Mouse (Mus musculus): ENCODE measurements at regions not wholly inside any gene's neighbourhood (a gene's known extent, or its start where the extent isn't known, plus 50 kb on each side); places are given as distances from the start of the nearest gene placed in this dataset.

DNA sequence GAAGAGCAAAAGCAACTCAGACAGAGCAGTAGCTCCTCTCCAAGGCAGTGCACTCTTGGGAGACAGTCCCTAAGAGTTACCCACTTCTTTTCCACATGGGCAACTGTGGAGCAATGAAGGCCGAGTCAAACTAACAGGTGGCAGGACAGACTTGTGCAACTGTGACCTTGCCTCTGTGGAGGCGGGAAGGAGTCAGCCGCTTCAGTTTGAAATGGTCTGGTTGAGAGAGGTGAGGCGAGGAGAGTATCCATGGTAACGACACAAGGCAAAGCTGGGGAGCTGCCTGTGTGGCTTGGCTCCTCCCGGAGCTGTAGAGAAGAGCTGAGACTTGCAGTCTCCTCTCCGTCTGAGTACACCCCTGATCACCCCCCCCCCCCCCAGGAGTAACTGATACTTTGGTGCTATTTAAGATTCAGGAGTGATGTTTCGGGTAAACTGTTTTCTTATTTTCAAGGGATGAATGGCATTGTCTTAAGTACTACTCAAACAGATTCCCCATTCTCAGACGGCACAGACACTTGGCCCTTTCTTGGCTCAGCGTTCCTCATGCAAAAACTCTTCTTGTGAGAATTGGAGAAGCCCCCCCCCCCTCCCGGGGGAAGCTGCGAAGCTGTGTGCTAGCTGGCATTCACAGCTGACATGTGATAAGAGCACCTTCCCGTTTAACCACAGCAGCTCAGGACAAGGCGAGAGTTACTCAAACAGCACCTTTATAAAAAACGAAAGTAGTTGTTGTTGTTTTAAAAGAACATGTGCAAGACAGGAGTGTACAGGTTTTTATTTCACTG lies 54.9 kb upstream of the Chst1 start:
- intact Hi-C loops (cut with DNase I): no loop called here
- DNase-seq: no peak

DNA sequence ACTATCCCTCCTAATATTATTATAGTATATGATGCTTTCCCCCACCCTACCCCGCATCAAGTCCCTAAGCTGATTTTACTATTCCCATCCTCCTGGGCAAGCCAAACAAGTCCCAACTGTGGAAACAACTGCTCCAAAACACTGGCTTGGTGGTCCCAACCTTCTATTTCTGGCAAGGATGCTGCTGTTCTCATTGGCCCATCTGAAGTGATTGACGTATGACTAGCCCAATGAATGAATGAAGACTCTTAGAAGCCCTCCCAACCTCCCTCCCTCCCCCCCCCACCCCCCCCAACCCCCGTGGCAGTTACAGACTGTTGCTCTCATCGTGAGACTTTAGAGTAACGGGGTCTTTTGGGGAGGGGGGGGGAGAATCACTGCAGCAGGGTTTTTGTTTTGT lies 58.7 kb upstream of the Chst1 start:
- intact Hi-C loops (cut with DNase I): no loop called here
- no peak for DNase-seq

DNA sequence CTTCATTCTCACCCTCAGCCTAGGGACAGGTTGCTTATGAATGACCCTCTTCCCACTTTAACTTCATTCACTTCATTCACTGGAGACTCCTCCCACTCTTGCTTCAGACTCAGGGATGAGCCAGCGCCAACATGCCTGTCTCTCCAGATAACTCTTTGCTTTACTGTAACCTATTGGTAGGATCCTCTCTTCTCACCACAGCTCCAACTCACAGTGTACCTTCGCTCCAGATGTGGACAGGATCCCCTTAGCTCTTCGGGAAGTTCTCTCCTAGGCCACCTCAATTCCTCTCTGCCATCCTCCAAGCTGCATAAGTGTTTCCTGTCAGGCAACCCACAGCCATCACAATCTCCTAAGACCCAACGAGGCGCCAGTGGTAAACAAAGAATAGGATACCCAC lies 67.5 kb upstream of the Chst1 start:
- no peak for DNase-seq
- intact Hi-C loops (cut with DNase I): no loop called here

DNA sequence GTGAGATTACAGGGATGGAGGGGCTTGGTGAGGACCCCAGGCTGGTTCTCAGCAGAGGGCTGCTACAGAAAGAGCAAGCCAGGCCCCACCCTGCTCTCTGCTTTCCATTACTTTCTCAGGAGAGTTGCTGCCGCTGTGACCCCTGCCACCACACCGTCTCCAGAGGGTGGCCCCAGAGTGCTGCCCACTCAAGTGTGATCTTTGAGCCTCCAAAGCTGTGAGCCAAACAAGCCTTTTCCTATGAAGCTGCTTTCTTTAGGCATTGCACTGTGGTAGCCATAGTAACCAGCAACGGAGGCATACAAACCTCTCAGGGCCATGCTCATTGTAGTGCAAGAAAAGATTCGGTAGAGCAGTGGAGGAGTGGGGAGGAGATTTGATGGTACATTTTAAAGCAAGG lies 68.8 kb upstream of the Chst1 start:
- intact Hi-C loops (cut with DNase I): no loop called here
- no peak for DNase-seq

DNA sequence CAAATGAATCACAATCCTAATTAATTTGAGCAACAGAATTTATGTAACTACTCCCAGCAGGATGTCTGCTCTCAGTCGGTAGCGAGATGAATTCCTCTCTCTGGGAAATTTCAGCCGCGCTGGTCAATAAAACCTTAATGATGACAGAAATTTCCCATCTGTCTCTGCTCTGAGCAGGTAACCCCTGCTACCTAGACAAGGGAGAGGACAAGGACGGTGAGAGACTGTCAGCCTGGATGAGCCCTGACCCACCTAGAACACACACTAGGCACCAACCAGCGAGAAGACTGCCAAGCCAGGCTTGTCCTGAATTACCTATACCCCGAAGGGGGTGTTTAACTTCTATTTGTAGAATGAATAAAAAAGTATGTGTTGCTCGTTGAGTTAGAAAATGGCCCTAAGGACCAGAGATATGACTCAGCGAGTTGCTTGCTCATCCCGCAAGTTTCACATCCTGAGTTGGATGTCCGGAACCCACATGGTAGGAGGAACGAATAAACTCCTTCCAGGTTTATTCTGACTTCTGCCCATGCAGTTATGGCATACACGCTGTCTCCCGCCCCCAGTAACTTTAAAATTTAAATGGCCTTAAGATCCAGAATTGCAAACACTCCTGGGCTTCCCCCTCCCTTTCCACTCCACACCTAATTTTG lies 69.5 kb upstream of the Slc35c1 start:
- no peak for DNase-seq

DNA sequence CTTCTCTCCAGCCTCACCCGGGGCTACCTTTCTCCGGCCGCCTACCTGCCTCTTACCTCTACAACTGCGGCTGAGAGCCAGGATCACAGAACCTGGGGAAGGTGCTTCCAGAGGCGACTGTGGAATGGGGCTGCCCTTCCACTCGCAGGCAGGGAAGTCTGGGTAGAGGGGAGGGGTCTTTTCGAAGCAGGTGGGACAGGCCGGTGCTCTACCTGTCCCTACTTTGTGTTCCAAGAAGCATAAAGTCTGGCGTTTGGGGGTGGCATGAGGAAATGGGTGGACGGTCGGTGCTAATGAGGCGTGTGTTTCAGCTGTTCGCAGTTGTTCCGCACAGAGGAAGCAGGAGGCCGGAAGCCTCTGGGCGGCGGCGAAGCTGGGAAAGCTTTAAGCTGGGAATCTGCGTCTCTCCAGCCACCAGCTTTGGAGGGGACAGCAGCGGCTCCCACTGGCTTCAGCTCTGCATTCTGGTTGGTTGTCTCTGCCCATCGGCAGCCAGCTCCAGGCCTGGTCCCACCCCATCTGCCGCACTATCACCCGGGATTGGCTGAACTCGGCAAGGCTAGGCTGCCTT lies 68.8 kb upstream of the Slc35c1 start:
- peak; percentile 88 for DNase-seq
- intact Hi-C loops (cut with DNase I): no loop called here

More for the DNA sequence above, 69.5 kb upstream of the Slc35c1 start:
- intact Hi-C loops (cut with DNase I): no loop called here

DNA sequence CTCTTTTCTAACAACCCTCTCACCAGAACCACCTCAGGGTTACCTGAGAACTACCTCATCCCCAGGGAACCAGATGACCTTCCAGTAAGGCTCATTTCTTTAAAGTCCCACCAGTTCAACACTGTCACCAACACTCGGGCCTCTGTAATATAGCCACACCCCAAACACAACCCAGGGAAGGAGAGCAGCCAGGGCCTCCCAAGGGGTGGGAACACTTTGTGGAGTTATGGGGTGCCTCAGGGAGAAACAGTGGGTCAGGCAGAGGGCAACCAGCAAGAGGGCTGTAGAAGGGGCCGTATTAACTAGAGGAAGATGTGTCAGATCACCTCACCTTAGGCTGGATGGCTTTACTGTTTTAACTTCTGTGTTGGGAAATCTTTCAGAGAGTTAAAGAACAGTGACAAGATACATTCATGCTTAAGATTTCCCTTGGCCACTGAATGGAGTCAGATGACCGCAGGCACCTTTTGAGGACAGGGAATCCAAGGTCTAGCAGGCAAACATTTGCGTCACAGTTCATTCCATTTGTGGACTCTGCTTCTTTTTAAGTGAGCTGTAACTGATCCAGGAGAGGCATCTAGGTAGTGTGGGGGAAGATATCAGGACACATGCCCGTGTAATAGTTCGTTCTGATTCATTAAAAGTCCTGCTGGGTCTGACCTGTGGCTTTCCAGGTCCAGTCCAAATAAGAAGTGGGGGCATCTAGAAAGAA lies 67.9 kb upstream of the Slc35c1 start:
- intact Hi-C loops (cut with DNase I): no loop called here
- no peak for DNase-seq

DNA sequence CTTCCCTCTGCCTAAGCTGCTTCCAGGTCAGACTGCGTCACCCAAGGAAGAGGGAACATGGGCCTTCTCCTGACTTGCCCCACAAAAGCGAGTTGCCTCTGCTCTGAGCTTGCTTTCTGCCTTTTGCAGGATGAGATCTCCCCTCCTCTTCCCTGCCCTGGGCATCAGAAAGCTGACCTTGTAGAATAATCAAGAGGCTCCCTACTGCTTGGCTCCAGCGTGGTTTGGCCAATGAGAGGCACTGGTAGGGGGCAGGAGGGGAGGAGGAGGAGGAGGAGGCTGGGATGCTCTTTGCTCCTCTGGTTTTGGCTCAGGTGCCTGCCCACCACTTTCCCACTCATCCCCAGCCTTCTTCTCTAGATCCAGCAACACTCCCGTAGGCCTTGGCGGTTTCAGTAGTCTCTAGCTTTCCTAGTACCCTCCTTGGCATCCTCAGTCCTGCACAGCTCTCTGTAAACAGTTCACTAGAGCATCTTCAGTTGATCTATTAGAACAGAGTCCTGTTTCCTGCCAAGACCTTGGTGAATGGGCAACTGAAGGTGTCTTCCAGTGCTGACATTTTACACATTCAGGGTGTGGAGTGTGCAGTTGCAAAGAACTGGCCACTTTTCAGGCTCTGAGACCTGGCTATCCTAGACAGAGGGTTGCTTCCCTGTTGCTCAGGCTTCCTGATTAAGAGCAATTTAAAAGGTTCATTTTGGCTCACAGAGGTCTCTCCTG lies 66.5 kb upstream of the Slc35c1 start:
- intact Hi-C loops (cut with DNase I): no loop called here
- no peak for DNase-seq

DNA sequence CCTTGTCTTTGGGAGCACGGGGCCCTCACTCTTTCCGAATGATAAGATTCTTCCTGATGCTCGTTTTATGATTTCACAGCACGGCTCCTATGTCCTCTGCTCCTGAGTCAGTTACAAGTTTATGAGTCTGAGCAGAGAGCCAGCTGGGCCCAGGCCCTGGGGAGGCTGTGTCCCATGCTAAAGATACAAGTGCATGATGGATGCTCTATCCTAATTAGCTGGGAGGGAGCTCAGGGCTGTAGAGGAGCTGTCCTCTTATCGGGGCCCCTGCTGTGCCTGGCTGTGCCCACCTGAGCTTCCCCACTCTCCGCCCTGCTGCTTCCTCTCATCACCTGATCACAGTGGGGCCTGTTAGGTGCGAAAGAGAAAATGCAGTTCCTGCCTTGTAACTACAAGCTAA lies 65.3 kb upstream of the Slc35c1 start:
- intact Hi-C loops (cut with DNase I): no loop called here
- DNase-seq: no peak

DNA sequence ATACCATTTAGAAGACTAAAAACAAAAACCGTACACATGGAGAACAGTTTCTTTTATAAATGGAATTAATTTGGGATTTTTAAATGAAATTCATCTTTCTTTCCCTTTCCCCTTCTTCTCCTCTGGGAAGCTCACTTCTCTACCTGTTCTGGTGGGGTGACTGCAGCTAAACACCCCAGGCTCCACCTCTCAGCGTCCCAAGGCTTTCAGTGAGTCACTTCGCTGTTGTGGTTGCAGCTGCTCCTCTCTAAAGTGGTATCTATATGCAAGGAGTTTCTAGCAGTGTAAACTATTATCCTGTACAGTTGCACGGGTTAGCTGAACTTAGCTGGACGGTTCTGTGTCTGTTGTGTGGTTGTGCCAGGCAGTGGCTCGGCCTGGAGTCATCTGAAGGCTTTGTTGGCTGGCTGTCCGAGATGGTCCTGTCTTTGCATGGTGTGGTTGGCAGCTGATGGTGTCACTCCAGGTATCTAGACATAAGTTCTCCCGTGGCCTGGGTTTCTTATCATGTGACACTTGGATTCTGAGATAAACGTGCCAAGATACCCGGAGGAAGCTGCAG lies 64.8 kb upstream of the Slc35c1 start:
- no peak for DNase-seq
- intact Hi-C loops (cut with DNase I): no loop called here

DNA sequence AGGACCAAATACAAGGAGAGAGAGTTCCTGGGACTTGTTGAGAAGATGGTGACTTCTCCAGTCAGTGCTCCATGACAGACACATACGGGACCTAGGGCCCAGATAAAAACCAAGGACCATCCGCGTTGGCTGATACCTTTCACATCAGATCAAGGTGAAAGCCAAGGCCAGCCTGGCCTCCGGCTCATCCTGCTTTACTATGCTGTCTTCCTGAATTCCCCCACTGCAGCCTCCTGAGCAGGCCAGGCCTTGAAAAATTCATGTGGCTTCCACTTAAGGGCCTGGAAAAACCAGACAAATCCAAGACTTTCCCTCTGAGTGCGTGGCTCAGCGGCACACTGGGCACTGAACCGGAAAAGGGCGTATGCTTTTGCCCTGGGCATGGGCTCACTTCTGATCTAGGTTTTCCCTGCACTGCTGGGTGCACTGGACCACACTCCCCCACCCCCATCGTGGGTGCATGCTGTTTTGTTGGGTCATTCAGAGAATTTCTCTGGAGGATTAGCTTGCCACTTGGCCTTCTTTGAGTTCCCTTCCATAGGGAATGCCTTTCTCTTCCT lies 64.1 kb upstream of the Slc35c1 start:
- intact Hi-C loops (cut with DNase I): no loop called here
- no peak for DNase-seq

DNA sequence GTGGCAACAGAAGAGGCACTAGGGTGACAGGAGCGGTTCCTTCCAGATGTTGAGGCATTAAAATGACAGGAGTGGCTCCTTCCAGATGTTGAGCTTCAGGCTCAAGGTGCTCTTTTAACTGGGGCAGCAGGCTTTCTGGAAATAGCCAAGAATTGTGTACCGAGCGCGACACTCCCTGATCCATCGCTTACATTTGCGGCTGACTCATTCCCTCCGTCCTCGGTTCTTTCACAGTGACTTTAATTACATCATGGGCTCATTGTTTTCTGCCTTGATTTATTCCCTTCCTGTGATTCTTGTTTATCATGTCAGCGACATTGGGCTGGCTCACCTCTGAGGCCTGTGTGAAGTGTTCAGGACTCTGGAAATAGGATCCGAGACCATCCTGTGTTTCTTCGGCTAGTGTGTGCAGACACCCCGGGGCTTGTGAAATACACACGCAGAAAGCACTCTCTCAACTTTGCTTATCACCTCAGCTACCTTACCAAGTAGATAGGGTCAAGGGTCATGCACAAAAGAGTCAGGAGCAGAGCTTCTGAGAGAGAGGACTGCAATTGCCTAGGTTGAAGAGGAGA lies 63.1 kb upstream of the Slc35c1 start:
- intact Hi-C loops (cut with DNase I): no loop called here
- DNase-seq: no peak

DNA sequence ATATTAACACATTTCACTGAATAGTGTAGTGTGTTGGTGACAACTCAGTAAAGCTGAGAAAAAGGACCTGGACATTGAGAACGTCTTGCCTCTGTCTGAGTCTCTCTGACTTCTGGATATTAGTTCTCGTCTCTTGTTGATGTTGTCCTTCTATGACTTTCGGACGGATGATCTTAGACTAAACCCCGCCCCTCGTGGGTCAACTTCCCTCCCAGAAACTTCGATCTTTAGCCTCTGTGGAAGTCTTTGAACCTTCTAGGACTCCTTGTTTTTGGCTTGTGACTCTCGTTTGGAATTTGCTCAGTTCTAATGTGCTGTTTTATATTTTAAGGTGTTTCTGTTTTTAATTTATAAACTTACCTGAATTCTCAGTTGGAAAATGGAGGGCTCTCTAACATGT lies 61.2 kb upstream of the Slc35c1 start:
- no peak for DNase-seq
- intact Hi-C loops (cut with DNase I): no loop called here

DNA sequence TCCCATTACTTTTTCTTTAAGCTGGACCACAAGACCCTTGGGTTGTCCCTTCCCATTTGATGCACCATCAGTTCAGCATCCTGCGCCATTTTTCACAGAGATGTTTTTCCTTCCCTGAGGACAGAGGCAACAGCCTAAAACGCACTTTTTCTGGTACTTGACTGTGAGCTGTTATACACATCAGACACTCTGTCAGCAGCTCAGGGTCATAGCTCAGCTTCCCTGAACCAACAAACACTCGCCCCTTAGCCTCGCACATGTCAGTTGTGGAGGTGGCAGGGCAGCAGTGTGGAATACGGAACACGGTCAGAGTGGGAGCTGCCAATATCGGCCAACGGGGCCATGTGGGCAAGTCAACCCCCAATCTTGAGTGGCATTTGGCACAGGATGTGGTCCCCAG lies 59.1 kb upstream of the Slc35c1 start:
- no peak for DNase-seq
- intact Hi-C loops (cut with DNase I): no loop called here

DNA sequence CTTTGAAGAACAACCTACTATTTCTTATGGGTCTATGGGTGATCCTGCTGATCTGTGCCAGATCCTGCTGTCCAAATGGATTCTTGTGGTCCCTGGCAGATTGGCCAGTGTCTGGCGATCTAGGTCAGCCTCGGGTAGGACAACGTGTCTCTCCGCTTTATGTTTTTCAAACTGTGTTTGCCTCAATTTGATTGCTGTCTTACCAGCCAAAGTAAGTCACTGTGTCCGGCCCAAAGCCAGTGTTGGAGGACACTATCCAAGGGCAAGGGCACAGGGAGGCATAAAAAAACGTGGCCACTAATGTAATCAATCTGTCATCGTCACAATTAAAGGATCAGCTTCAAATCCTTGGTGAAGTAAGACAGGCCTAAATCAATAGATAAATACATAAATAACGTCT lies 58.6 kb upstream of the Slc35c1 start:
- no peak for DNase-seq
- intact Hi-C loops (cut with DNase I): no loop called here

DNA sequence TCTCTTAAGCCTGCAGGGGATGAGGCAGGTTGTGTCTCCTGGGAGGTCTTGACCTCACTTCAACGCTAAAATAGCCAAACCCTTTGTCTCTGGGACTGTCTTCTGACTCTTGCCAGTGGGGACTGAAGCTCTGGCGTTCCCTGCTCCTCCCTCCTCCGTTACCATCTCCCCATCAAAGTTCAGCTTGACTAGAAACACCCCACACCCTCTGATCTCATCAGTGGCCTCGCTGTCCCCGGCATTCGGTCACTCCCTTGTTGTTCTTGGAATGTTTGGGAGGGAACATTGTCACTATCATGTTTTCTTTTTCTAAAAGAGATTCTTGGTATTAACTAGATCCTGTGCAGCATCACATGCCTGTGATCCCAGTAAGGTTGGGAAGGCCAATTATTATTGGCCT lies 54.6 kb upstream of the Slc35c1 start:
- DNase-seq: no peak
- intact Hi-C loops (cut with DNase I): no loop called here

DNA sequence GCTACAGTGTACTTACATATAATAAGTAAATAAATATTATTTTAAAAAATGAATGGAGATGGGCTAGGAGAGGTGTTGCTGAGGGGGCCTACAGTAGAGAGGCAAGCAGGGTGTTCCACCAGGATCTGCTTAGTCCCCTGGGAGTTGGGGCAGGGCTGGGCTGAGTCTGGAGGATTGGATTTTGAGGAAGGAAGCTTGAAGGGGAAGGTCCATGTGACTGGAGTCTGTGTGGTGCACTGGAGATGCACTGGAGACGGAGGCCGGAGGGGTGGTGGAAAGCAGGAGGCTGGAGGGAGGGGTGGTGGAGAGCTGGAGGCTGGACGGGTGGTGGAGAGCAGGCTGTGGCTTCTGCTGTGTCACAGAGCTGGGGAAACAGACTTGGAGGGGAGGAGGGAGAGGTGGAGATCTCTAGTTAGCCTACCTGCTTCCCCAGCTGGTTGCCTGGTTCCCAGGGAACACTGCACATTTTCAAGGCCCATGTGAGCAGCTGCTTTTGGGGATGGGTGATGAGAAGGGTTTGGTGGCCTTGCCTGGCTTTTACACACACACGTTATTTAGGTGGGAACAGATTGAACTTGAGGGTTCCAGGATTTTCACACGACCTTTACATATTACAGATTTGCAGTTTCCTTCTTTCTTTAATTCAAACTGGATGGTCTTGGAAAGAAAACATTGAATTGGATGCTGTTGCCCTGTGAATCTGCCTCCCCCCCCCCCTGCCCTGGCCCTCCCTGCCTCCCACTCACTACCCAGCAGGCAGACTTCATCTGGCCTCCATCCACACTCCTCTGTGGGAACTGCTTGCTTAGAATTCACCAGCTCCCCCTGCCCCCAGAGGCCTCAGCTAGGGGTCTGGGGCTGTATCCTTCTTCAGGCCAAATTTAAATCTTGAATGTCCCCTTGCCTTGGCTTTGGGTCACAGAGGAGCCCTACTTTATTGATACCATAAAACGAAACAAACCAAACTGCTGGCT lies 51.7 kb upstream of the Slc35c1 start:
- DNase-seq: no peak
- intact Hi-C loops (cut with DNase I): no loop called here

All from left cerebral cortex, postnatal 4 days (tissue).